Mouse (Mus musculus): ENCODE measurements at regions not wholly inside any gene's neighbourhood (a gene's known extent, or its start where the extent isn't known, plus 50 kb on each side); places are given as distances from the start of the nearest gene placed in this dataset.

DNA sequence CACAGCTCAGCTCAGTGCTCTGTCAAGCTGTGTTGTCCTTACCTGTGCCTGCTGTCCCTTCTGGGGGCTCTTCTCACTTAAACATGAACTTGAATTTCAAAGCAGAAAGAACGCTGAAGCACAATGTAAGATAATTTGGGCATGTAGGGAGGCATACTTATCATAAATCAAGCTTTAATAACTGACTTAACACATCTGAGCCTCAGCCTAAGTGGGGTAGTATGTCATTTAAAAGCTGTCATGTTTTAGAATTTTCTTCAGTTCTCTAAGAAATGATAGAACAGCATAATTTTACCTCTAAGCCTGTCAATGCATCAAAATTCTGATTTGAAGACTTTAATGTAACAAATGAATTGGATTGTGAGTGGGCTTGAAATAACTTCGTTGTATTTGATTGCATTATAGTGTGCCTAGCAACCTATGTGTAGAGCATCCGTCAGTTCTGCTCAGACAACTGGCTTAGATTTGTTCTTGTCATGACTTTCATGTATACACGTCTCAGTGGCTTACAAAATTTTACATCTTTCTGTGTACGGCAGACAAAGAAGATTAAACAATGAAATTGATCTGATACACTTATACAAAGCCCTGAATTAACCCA is 1773.3 kb downstream of the AI429214 start:
- no peak for TF ChIP-seq EP300 (IDR thresholded peaks at IDR 0.05; ENCODE audit: low read depth)
- no peak for TF ChIP-seq CTCF (IDR thresholded peaks at IDR 0.05; ENCODE audit: low read depth)

All from heart, postnatal 0 days (tissue).